Mouse (Mus musculus): ENCODE results near the gene Opcml. TPM values are rescaled to one million over a fixed set of nuclear protein-coding genes. Genes with fewer than 3 reads are reported as not detected.

The Opcml gene
- polyA plus RNA-seq, 1 experiment from 2014 or later, result 0.10 TPM

DNA sequence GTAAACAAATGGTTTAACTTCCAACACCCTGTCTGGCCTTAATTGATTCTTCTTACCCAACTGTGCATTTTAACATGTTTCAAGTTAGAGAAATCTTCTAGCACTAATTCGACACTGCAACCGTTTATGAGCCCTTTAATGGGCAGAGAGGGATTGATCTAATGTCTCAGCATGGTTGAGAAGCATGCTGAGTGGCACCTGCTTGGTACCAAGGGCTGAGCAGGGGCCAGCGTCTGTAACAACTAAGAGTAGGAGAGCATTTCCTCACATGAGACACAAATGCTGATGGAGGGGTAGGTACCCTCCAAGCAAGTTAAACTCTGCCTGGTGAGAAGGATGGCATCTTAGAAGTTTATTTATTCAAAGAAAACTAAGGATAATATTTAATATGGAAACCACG is 699.3 kb downstream of the Opcml start:
- no peaks in the 10 kb centered on the region for H3K4me1 ChIP-seq (replicated peaks)
- no peak for ATAC-seq (ENCODE audit: insufficient read depth)
- no peaks in the 10 kb centered on the region for H3K36me3 ChIP-seq (replicated peaks)
- H3K4me3 ChIP-seq (replicated peaks), result no peak overlapping the region
- no peak overlapping the region for H3K27ac ChIP-seq (replicated peaks)
- H3K27me3 ChIP-seq, result no peaks in the 10 kb centered on the region
- no peak overlapping the region for H3K9ac ChIP-seq
- WGBS (ENCODE audit: insufficient replicate concordance), result 39% methylated on average over 4 of the region's 4 CpGs
- H3K4me2 ChIP-seq, result no peak overlapping the region
- no peaks in the 10 kb centered on the region for H3K9me3 ChIP-seq (replicated peaks)

- no peak overlapping the region for H3K4me3 ChIP-seq (replicated peaks)
- no peak overlapping the region for H3K4me2 ChIP-seq
- no peaks in the 10 kb centered on the region for H3K9me3 ChIP-seq (replicated peaks)
- H3K36me3 ChIP-seq (replicated peaks), result no peaks in the 10 kb centered on the region
- H3K27ac ChIP-seq (replicated peaks), result no peak overlapping the region
- no peak overlapping the region for H3K9ac ChIP-seq
- H3K27me3 ChIP-seq, result no peaks in the 10 kb centered on the region
- no peak for ATAC-seq (ENCODE audit: insufficient read depth)
- 58% methylated on average over 3 of the region's 3 CpGs for WGBS (ENCODE audit: insufficient replicate concordance)
- no peaks in the 10 kb centered on the region for H3K4me1 ChIP-seq (replicated peaks)
Observed at GRCm38 (mm10) chr9:28490410-28490809, 699.8 kb downstream of the Opcml start.

DNA sequence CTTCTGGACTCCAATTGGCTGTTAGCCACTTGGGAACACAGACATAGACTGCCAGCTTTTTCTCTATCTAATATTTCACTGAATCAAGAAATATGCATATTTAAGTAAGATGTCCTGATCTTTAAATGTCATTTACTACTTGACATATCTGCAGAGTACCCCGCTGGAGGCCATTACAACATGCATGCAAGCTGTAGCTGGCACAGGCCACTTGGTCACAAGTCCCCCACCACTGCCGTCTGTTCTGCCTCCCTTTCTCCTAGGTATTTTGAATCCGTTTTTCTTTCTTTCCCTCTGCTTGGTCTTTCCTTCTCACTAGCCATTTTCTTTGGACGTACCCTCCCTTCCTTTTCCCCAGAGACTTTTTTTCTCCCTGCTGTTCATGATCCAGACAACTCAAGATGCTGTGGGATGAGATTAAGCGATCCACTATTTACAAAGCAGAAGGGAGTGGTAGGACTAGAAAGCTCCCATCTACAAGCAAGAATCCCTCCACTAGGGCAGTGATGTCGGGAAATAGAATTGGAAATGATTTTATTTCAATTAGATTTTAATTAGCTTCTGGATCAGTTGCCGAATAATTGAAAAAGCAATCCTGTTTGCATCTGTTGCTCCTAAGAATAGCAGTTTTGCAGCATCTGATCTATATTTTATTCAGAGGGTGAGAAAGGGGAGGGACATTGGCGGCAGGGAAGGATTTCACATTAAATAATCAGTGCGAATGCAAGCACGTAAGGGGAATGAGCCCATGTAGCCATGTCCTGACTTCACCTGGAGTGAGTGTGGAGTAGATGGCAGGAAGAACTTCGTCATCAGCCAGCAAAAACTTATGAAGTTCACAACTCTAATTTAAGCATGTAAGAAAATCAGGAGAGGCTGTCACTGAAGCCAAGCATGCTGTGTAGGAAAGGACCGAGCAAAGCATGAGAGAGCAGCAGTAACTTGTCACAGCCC is 709.5 kb downstream of the Opcml start:
- no peak for ATAC-seq (ENCODE audit: insufficient read depth)
- no peaks in the 10 kb centered on the region for H3K4me1 ChIP-seq (replicated peaks)
- H3K27ac ChIP-seq (replicated peaks), result no peak overlapping the region
- no peaks in the 10 kb centered on the region for H3K9me3 ChIP-seq (replicated peaks)
- no peak overlapping the region for H3K4me2 ChIP-seq
- 54% methylated on average over 12 of the region's 12 CpGs for WGBS (ENCODE audit: insufficient replicate concordance)
- H3K27me3 ChIP-seq, result no peaks in the 10 kb centered on the region
- no peak overlapping the region for H3K4me3 ChIP-seq (replicated peaks)
- H3K9ac ChIP-seq, result no peak overlapping the region
- H3K36me3 ChIP-seq (replicated peaks), result no peaks in the 10 kb centered on the region

GRCm38 (mm10) chr9:28513905-28514304 is 723.3 kb downstream of the Opcml start:
- H3K36me3 ChIP-seq (replicated peaks), result no peaks in the 10 kb centered on the region
- no peaks in the 10 kb centered on the region for H3K9me3 ChIP-seq (replicated peaks)
- no peak overlapping the region for H3K4me3 ChIP-seq (replicated peaks)
- no peaks in the 10 kb centered on the region for H3K27me3 ChIP-seq
- no peak for ATAC-seq (ENCODE audit: insufficient read depth)
- H3K27ac ChIP-seq (replicated peaks), result no peak overlapping the region
- no peaks in the 10 kb centered on the region for H3K4me1 ChIP-seq (replicated peaks)
- 54% methylated on average over 3 of the region's 3 CpGs for WGBS (ENCODE audit: insufficient replicate concordance)
- no peak overlapping the region for H3K9ac ChIP-seq
- H3K4me2 ChIP-seq, result no peak overlapping the region

DNA sequence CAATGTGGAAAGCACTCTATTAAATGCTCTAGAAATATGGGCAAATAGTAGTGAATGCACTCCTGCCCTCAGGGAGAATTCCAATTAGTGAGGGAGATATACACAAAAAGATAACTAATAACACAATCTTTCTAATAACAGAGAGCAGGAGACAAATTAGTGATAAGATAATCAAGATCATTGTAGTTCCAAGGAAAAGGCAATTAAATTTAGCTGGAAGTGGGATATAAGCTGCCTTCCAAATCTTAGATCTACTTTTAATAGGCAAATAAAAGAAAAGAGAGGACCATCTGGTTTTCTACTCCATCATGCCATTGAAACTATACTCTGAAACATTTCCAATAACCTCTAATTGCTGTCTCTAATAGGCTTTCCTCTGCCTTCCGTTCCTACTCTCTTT is 742.6 kb downstream of the Opcml start:
- Histone ChIP-seq H3K4me3 (replicated peaks) (no peak overlapping the region), H3K9ac (no peak overlapping the region), H3K9me3 (replicated peaks) (no peaks in the 10 kb centered on the region), H3K36me3 (replicated peaks) (no peaks in the 10 kb centered on the region), H3K27me3 (no peaks in the 10 kb centered on the region), H3K4me2 (no peak overlapping the region), H3K4me1 (replicated peaks) (no peaks in the 10 kb centered on the region), H3K27ac (replicated peaks) (no peak overlapping the region)
- WGBS (ENCODE audit: insufficient replicate concordance), result 55% methylated on average over 1 of the region's 1 CpGs
- no peak for ATAC-seq (ENCODE audit: insufficient read depth)

DNA sequence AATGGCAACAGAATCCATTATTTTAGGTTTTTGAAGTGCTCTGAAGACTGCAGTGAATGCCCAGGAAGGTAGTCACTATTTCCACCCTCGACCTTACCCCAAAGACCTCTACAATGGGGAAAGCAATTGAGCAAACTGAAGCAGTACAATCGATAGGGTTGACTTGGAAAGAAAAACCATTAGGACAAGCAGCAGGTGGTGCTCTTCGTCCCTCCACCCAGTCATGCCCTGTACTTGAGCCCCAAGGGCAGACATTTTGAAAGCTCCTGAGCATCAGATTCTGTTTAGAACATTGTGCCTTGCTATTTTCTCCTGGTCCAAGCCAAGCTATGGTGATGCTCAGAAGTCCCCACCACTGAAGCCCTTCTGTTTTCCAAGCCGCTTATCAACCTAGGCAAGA is 744.4 kb downstream of the Opcml start:
- Histone ChIP-seq H3K4me2 (no peak overlapping the region), H3K9me3 (replicated peaks) (no peaks in the 10 kb centered on the region), H3K27ac (replicated peaks) (no peak overlapping the region), H3K4me1 (replicated peaks) (no peaks in the 10 kb centered on the region), H3K36me3 (replicated peaks) (no peaks in the 10 kb centered on the region), H3K9ac (no peak overlapping the region), H3K4me3 (replicated peaks) (no peak overlapping the region), H3K27me3 (no peaks in the 10 kb centered on the region)
- WGBS (ENCODE audit: insufficient replicate concordance), result 68% methylated on average over 4 of the region's 4 CpGs
- no peak for ATAC-seq (ENCODE audit: insufficient read depth)

GRCm38 (mm10) chr9:28536637-28537036 is 746.1 kb downstream of the Opcml start:
- 26% methylated on average over 4 of the region's 4 CpGs for WGBS (ENCODE audit: insufficient replicate concordance)
- ATAC-seq (ENCODE audit: insufficient read depth), result no peak
- H3K9me3 ChIP-seq (replicated peaks), result no peaks in the 10 kb centered on the region

DNA sequence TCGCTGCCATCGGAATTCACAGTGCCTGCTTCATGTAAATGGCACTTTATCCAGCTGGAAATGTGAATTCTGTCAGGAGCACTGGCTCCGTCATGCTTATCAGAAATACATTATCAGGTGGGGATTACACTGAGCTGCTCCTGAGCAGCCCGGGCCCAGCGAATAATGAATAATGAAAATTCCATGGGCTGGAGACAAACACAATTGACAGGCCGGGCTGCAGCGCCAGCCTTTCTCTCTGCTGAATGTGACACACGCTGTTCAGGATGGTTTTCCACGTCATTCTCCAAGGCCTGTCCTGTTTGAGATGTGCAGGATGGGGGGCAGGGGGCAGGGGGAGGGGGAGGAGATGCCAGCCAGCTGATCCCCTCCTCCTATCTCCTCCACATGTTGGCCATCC is 757.6 kb downstream of the Opcml start:
- Histone ChIP-seq H3K27me3 (no peaks in the 10 kb centered on the region), H3K9ac (no peak overlapping the region), H3K9me3 (replicated peaks) (no peaks in the 10 kb centered on the region), H3K36me3 (replicated peaks) (no peaks in the 10 kb centered on the region), H3K4me3 (replicated peaks) (no peak overlapping the region), H3K27ac (replicated peaks) (no peak overlapping the region), H3K4me1 (replicated peaks) (no peaks in the 10 kb centered on the region), H3K4me2 (no peak overlapping the region)
- WGBS (ENCODE audit: insufficient replicate concordance), result 62% methylated on average over 9 of the region's 9 CpGs
- no peak for ATAC-seq (ENCODE audit: insufficient read depth)

More at GRCm38 (mm10) chr9:28536637-28537036, 746.1 kb downstream of the Opcml start:
- Histone ChIP-seq H3K4me1 (replicated peaks) (no peaks in the 10 kb centered on the region), H3K4me3 (replicated peaks) (no peak overlapping the region), H3K4me2 (no peak overlapping the region), H3K27me3 (no peaks in the 10 kb centered on the region), H3K27ac (replicated peaks) (no peak overlapping the region), H3K9ac (no peak overlapping the region), H3K36me3 (replicated peaks) (no peaks in the 10 kb centered on the region)

DNA sequence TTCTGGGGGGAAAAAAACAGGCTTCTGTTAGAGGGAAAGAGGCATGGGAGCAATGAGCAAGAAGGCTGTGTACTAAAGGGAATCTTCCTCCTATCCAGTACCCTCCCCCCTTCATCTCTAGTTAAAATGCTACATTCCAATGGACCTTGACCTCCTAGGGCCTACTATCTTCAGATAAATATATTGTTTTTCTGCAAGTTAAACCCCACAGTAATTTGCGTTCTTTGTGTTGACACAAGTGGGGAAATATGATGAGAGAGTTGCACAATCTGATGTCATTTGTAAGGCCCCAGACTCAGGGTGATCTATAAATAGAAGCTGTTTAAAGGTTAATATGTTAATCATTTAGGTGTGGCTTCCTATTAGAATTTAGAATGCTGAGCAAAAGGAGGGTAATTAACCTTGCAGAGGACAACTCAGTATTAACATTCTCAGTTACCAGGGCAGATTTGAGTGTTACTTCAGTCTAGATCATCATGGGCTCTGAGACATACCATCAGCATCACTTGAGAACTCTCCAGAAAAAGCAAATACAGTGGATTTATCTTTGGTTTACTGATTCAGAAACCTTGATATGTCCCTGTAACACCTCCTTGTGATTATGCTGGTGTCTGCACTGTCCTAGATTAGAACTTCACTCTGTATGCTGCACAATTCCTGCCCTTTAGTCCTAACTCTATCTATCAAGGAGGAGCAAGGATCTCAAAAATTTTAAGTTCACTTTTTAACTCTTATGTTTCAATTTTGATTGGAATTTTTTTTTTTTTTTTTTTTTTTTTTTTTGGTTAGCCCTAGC is 762.0 kb downstream of the Opcml start:
- 48% methylated on average over 1 of the region's 1 CpGs for WGBS (ENCODE audit: insufficient replicate concordance)
- no peak overlapping the region for H3K4me3 ChIP-seq (replicated peaks)
- H3K36me3 ChIP-seq (replicated peaks), result no peaks in the 10 kb centered on the region
- no peaks in the 10 kb centered on the region for H3K27me3 ChIP-seq
- ATAC-seq (ENCODE audit: insufficient read depth), result no peak
- H3K9ac ChIP-seq, result no peak overlapping the region
- no peak overlapping the region for H3K4me2 ChIP-seq
- H3K4me1 ChIP-seq (replicated peaks), result no peaks in the 10 kb centered on the region
- H3K9me3 ChIP-seq (replicated peaks), result no peaks in the 10 kb centered on the region
- no peak overlapping the region for H3K27ac ChIP-seq (replicated peaks)

DNA sequence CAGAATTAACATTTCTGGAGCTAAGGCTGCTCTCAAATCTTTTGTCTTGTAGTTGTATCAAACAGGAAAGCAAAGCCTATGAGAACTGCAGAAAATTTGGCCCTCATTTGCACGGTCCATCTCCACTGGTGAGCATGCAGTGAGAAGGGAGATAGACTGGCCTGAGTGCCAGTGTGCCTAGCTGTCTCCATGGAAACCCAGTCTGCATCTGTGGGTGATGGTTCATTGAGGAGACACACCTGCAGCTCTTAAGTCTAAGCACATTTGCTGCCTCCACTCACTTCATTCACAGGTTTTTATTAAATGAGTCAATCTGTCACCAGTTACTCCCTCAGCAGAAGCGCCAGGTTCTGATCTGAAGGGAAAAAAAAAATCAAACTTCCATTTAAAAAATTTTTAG is 768.1 kb downstream of the Opcml start:
- 49% methylated on average over 2 of the region's 2 CpGs for WGBS (ENCODE audit: insufficient replicate concordance)
- ATAC-seq (ENCODE audit: insufficient read depth), result no peak
- H3K4me2 ChIP-seq, result no peak overlapping the region
- no peaks in the 10 kb centered on the region for H3K9me3 ChIP-seq (replicated peaks)
- no peaks in the 10 kb centered on the region for H3K27me3 ChIP-seq
- H3K4me3 ChIP-seq (replicated peaks), result no peak overlapping the region
- no peak overlapping the region for H3K27ac ChIP-seq (replicated peaks)
- H3K4me1 ChIP-seq (replicated peaks), result no peaks in the 10 kb centered on the region
- no peak overlapping the region for H3K9ac ChIP-seq
- no peaks in the 10 kb centered on the region for H3K36me3 ChIP-seq (replicated peaks)

DNA sequence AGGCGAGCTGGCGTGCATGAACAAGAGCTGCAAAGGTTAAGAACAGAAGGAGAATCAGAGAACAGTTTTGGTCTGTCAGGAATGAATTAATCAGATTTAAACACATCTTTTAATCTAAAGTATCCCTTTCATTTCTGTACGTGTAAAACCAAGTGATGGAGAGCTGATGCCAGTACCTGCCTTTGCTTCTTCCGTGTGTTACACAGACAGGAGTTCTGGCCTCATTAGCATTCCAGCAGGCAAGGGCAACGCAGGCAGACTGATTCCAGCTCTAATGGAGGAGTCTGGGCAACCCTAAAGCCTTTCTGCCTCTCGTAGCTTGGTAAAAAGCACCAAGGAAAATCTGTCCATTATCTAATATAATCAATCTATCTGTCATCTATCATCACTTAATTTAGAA is 771.2 kb downstream of the Opcml start:
- H3K9me3 ChIP-seq (replicated peaks), result no peaks in the 10 kb centered on the region
- H3K4me3 ChIP-seq (replicated peaks), result no peak overlapping the region
- no peaks in the 10 kb centered on the region for H3K36me3 ChIP-seq (replicated peaks)
- ATAC-seq (ENCODE audit: insufficient read depth), result no peak
- 49% methylated on average over 6 of the region's 6 CpGs for WGBS (ENCODE audit: insufficient replicate concordance)
- H3K4me1 ChIP-seq (replicated peaks), result no peaks in the 10 kb centered on the region
- no peak overlapping the region for H3K27ac ChIP-seq (replicated peaks)
- no peak overlapping the region for H3K9ac ChIP-seq
- no peak overlapping the region for H3K4me2 ChIP-seq
- no peaks in the 10 kb centered on the region for H3K27me3 ChIP-seq

Measured in liver, embryonic 15.5 days (tissue).